Mouse (Mus musculus): ENCODE results near the gene Srrm1.
"Not testable (repeated sequence)": the region's sequence is repeated elsewhere in the genome, so short reads cannot be mapped to it uniquely, and the experiment has no call there.

The Srrm1 gene

DNA sequence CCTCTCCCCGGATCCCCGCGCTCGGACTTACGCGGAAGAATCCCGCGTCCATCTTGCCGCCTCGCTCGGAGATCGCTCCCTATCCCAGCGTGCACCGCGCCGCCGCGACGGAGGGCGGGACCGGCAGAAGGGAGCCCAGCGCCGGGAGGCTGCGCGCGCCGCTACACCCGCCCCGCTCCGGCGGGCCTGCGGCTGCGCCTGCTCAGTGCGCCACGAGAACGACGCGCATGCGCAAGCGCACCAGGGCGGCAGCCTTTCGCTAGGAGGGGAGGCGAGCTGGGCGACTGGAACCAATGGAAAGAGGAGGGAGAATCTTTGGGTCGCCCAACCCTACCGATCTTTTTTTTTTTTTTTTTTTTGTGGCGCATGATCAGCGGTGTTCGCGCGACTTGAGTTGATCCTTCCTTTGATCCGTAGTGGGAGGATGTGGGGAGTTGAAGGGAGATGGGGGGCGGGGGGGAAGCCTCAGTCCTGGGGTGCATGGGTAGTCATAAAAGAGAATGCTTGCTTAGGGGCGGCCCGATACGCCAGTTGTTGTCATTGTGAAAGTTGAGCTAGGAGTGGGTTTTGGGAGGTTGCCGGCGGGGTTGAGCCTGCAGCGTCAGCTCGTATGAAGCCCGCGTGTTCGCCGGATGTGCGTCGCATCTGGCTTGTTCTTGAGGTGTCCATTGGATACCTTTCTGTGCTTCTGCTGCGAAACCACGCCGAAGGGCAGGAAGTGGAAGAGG is at the start of gene Srrm1:
TSS of gene Srrm1 (minus strand) at position 256 of the 728 bp plus-strand sequence.
- DNase-seq (ENCODE audit: low spot score in 2 of 2), result peak; percentile 96

DNA sequence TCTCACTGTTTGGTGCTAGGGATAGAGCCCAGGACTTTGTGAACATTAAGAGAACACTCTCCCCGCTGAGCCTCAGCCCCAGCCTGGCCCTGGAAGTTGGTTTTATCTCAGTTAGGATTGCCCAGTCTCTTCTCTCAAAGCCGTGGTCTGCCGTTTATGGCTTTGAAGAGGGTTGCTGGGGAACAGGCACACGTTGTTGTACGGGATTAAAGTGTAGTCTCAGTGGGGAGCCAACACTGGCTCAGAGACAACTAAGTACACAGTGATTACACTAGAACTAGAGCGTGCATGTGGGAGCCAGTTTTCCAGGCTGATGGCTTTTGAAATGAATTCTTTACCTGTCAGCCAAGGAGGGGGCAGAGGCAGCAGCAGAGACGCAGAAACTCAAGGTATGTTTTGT is 48.8 kb upstream of the Srrm1 start:
- no peak for DNase-seq (ENCODE audit: low spot score in 2 of 2)

DNA sequence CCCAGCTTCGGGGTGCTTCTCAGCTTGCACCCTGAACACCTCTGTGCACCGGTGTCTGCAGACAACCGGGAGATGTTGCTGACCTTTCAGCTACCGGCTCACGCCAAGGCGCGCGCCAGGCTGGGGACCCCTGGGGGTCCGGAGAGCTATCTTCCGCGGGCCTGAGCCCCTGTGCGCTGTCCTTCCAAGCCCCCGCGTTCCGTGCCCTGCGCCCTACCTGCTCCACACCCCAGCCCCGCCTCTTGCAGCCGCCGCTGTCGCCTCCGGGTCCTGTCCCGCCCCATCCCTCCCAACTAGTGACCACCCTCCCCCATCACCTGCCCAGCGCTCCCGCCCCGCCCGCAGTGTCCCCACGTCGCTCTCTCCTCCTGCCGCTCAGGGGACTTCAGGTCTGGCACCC is 44.9 kb upstream of the Srrm1 start, which contains the start of gene Ncmap:
TSS of gene Ncmap (minus strand) at position 237 of the 400 bp plus-strand sequence.
- no peak for DNase-seq (ENCODE audit: low spot score in 2 of 2)

DNA sequence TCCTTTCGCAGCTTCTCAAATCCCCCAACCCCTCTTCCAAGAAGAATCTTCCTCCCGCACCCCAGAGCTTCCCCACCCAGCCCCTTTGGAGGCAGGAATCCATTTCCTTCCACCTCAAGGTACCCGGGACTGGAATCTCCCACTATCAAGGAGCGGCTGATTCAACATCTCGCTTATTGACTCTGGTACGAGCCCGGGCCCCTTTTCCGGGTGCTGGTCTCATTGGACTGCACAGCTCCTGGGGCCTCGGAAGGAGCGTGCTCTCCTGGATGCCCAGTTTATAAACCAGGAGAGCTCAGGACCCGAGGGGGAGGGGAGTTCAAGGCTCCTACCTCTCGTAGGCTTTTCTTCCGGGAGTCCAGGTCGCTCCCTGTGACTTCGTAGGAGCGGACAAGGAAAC is 44.4 kb upstream of the Srrm1 start:
- no peak for DNase-seq (ENCODE audit: low spot score in 2 of 2)

DNA sequence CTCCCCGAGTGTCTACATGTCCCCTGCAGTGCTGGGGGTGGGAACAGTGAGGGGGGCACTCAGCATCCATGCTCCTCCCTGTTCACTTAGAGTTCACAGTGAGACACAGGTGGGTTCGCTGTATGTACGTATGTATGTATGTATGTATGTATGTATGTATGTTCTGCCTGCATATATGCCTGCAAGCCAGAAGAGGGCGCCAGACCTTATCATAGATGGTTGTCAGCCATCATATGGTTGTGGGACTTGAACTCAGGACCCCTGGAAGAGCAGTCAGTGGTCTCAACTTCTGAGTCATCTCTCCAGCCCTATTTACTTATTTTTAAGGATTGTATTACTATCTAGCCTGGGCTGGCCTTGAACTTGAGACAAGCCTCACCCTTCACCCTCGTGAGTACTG is 43.2 kb upstream of the Srrm1 start:
- DNase-seq (ENCODE audit: low spot score in 2 of 2), result no peak

DNA sequence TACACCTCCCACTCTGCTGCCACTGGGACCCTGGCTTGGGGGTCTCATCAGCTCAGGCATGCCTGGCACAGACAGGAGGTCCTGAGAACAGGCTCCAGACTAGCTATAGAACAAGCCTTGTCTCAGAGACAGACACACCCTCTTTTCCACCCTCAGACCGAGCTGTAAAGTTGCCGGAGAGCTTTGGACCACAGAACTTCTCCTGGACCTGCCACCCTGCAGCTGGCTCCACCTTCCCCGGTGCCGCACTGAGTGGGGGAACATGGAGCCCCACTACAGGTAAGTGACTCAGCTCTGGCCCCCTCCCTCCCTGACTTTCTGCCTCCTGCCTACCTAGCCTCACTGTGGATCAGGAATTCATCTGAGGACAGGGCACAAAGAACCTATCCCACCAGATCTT is 42.3 kb upstream of the Srrm1 start:
- DNase-seq (ENCODE audit: low spot score in 2 of 2), result no peak

DNA sequence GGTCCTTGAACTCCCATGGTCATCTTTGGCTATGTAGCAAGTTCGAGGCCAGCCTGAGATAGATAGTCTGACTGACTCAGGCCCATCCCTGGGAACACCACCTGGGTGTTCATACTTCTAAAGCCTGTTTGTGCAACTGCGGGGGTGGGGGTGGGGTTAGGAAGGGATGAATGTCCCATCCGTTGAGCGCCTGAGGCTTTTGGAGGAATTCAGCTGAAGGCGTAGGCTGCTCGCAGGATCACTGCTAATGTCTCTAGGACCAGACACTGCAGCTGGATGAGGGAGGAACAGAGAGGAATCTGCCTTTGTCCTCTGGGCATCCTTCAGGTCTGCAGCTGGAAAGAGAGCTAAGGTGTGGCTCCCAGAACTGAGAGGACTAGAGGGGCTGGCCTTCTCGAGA is 41.5 kb upstream of the Srrm1 start:
- DNase-seq (ENCODE audit: low spot score in 2 of 2), result no peak

DNA sequence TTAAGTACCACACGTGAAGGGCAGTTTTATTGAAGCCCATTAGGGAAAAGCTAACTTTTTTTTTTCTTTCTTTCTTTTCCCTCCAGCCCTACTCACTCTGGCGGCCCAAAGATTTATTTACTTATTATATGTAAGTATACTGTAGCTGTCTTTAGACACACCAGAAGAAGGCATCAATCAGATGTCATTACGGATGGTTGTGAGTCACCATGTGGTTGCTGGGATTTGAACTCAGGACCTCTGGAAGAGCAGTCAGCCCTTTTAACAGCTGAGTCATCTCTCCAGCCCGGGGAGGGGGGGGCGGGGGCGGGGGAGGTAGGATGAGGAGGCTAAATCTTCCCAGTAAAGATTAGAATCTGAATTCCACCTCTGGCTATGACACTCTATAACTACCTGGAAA is 40.3 kb upstream of the Srrm1 start:
- no peak for DNase-seq (ENCODE audit: low spot score in 2 of 2)

DNA sequence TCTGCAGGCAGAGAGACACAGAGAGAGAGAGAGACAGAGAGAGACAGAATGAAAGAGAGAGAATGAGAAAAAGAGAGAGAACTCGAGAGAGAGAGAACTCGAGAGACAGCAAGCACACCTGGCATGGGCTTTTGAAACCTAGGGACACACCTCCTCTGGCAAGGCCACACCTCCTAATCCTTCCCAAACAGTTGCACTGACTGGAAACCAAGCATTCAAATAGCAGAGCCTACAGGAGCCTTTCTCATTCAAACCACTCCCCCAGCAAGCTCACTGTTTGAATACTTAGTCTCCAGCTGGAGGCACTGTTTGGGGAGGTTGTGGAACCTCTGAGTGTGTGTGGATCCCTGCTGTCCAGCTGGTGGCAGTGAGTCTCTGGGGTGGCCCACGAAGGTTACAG is 39.7 kb upstream of the Srrm1 start:
- DNase-seq (ENCODE audit: low spot score in 2 of 2), result no peak

DNA sequence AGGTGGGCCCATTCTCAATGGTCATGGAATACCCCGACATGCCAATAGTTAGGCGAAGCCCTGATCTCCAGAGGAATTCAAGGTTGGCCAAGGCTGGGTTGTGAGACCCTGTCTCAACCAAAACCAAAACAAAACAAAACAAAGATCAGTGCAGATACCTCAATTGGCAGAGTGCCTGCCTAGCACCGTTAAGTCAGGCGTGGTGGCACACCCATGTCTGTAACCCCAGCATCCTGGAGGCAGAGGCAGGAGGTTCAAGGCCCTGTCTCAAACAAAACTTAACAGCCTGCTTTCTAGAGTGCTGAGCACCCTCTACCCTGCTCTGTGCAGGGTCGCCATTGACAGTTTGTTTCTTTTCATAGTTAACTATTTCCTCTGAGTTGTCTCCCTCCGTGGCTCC is 37.9 kb upstream of the Srrm1 start:
- no peak for DNase-seq (ENCODE audit: low spot score in 2 of 2)

DNA sequence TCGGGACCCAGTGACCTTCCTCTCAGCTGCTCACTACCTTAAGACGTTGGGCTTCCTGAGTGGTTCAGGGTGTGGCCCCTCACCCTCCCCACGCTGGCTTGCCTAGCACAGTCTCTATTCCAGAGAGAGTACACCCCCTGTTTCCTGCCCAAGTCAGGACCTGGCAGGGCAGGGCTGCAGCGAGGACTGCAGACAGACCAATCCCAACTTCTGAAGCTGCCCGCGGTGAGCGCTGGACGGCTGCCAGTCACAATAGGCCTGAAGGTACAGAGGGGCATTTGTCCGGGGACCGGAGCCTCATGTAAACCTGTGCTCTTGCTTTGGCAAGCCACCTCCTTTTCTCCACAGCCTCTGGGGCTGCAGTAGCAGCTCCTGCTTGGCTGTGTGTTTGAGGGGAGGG is 32.5 kb upstream of the Srrm1 start:
- DNase-seq (ENCODE audit: low spot score in 2 of 2), result no peak

DNA sequence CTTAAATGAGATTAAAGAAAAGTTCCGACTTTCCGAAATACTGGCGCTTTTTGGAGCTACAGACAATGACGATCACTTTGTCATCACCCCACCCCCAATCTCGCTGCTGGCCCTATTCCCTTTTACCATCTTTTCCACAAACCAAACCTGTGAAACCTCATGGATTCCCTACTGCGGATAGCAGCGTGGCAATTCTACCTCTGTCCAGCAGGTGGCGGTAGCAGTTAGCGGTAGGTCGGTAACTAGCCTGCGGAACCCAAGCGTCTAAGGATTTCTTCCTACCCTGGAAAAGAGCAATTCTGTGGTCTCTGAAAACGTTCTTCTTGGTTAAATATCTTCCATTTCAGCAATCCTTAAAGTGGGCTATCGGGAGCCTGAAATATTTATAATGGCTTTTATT is 29.2 kb upstream of the Srrm1 start:
- peak; percentile 71 to 76 for DNase-seq (ENCODE audit: low spot score in 2 of 2)

DNA sequence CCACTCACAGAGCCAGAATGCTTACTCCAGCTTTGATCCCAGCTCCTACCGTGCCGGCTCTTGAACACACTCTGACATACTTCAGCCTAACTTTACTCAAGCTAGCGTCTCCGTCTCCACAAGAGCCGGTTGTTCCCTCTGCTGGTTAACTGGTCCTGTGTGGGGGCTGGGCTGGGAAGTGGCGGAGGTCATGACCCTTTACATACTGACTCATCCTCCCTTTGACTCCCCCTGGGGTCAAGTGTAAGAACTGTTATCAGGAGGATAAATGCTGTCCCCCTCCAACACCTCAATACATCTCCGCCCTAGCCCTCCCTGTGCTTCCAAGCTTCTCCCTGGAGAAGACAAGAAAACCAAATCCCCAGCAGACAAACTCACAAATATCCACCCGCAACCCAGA is 28.2 kb upstream of the Srrm1 start:
- no peak for DNase-seq (ENCODE audit: low spot score in 2 of 2)

DNA sequence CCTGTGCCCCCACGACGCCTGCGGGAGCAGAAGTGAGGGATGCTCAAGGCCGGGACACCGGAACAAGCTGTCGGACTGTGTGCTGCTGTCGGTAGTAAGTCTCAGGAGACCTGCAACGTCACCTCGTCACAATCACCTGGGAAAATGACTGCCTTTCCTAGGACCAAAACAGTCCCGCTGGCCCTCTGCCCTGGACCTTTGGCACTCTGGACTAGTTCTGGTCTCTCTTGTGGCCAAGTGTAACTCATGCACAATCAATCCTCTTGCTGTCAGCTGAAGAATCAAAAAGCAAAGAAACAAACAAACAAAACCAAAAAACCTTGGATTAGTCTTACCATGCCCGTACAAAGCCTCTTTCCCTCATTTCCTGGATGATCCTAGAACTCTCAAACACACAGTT is 24.1 kb upstream of the Srrm1 start:
- DNase-seq (ENCODE audit: low spot score in 2 of 2), result no peak

DNA sequence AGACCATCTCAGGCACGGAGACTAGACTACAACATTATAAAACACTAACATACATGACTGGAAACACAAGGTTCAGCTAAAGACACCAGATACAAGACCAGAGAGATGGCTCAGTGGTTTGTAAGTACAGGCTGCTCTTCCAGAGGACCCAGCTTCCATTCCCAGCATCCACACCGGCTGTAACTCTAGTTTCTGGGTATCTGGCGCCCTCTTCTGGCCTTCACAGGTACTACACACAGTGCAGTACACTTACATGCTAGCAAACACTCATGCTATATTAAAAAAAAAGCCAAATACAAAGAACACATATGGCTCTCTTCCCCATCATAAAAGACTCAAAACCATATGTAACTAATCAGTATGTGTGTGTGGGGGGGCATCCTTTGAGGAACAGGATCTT is 22.3 kb upstream of the Srrm1 start:
- no peak for DNase-seq (ENCODE audit: low spot score in 2 of 2)

DNA sequence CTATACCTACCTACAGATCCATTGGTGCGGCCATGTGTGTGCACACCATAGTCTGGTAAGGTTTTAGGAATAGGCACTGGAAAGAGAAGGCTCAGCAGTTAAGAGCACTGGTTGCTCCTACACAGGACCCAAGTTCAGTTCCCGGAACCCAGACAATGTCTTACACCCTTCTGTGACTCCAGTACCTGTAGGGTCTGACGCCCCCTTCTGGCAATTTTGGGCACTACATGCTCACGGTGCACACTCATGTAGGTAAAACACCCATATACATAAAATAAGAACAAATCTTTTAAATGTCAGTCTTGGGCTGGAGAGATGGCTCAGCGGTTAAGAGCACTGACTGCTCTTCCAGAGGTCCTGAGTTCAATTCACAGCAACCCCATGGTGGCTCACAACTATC is 20.2 kb upstream of the Srrm1 start:
- DNase-seq (ENCODE audit: low spot score in 2 of 2), result no peak

DNA sequence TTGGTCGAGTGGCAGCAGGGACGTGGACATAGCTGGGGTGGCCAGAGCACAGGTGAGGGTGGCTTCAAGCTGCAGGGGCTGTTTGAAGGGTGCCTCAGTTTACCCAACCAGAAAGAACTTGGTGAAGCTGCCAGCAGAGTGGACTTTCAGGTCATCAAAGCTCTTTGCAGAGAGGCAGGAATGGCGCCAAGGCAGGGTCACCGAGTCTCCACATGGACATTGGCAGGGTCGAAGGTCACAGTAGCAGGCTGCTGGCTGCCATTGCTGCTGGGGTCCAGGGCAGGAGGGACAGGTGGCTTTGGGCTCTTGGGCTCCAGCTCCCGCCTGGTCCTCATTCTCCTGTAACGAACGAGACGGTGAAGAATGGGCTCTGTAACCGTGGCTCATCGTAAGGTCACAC is 17.3 kb upstream of the Srrm1 start:
- no peak for DNase-seq (ENCODE audit: low spot score in 2 of 2)

DNA sequence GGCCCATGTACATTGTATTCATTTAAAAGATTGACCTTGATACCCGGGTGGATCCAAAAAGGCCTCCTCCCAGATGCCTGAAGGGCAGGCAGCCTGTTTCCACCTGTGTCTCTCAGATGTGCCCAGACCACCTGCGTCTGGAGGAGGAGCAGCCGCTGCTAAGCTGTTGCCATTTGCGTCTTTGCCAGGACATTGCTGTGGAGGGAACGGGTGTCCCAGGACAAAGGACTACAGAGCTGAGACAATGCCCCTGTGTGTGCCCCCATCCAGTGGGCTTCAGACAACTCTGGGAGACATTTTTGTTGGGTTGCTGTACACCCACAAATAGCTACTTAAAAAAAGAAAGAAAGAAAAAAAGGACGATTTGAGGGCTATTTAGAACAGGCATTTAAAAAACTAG is 9.7 kb upstream of the Srrm1 start:
- DNase-seq (ENCODE audit: low spot score in 2 of 2), result no peak

DNA sequence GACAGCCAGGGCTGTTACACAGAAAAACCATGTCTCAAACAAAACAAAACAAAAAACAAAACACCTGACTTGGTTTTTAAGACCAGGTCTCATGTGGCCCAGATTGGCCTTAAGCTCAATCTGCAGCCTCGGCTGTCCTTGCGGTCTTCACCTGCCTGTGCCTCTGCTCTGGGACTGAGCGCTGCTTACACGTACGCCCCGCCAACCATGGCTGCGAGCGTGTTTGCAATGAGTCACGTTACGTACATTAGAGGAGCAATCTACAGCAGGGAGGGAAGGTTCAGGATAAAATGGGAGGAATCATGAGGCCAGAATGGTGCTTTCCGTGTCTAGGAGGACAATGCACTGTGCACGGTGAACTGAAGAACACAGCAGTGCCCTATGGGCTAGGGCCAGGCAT is 8.6 kb upstream of the Srrm1 start:
- no peak for DNase-seq (ENCODE audit: low spot score in 2 of 2)

DNA sequence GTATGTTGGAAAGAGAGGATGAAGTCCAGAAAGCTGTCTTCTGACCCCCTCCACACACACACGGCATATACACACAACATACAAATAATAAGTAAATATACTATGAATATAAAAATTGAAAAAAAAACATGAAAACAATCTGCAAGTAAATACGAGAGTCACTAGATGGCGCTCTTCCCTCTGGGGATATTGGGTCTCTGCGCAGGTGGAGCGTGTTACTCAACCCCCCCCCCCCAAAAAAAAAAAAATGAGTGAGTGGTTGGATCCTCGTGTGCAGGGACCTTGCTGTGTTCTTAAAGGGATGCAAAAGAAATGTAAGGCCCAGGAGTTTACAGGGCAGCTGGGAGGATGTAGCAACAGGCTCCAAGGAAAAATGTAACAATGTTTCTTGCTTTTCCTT is 5.6 kb upstream of the Srrm1 start:
- peak in 1 of 2 experiments; percentile 13 for DNase-seq (ENCODE audit: low spot score in 2 of 2)

DNA sequence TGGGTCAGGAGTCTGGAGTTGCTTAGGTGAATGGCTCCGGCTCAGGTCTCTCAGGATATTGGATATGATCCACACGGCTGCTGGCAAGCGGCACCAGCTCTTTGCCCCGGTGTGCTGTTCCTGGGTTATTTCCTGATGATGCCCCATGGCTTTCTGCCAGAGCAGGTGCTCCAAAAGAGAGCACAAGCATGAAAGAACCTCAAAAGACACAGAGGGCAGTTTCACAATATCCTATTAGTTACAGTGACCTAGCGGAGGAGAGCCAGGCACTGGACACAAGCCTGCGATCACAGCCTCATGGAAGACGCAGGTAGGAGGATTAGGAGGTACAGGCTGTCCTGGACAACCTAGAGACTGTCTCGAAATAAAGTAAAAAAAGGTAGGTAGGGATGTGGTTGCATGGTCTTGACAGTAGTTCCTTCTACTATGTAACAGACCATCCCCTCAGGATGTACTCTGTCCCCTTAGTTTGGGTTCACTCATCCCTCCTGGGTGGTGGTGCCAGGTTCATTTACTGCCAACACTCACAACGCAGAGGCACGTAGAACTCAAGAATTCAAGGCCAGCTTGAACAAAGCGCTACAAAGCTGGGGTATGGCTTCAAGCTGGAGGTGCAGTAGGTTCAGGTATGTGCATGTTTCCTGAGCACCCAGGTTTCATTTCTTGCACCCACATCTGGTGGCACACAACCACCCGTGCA is 4.2 kb upstream of the Srrm1 start:
- DNase-seq (ENCODE audit: low spot score in 2 of 2), result no peak

DNA sequence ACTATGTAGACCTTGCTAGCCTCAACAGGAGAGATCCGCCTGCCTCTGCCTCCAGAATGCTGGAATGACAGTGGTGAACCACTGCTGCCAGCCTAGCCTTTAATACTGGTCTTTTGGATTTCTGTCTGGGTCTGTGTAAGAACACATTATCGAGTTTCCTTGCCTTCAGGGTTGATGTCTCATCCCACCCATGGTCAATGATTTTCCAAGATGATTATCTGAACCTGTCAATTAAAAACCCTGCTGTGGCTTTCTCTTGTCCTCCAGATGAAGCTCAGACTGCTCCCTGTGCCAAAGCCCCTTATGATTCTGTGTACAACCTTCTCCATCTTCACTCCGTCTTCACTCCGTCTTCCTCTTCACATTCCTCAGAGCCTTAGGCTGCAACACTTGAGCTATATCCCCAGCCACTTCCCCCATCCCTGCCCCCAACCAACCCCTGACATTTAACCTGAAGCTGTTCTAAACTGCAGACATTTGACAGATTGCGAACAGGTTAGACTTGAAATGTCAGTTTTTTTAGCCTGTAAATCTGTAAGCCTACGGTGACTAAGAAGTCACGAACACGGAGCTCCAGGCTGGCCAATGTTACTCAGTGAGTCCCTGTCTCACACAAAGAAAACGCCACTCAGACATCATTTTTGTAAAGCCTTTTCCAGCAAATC is 2.9 kb upstream of the Srrm1 start:
- DNase-seq (ENCODE audit: low spot score in 2 of 2), result no peak

DNA sequence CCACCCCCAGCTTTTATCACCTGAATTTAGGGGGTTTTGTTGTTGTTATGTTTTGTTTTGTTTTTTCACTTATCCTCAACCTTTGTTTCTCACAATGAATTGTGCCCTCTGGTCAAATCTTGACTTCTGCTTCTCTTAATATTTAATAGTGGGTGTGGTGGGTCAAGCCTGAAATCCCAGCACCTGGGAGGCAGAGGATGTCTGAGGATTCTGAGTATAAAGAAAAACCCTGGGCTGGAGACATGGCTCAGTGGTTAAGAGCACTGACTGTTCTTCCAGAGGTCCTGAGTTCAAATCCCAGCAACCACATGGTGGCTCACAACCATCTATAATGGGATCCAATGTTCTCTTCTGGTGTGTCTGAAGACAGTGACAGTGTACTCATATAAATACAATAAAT is 1.6 kb upstream of the Srrm1 start:
- not testable (repeated sequence) for DNase-seq (ENCODE audit: low spot score in 2 of 2)

Data from right cerebral cortex, adult 2 months (tissue).